ENCODE assay signal across 7 mouse cellular contexts in the genomic region with DNA sequence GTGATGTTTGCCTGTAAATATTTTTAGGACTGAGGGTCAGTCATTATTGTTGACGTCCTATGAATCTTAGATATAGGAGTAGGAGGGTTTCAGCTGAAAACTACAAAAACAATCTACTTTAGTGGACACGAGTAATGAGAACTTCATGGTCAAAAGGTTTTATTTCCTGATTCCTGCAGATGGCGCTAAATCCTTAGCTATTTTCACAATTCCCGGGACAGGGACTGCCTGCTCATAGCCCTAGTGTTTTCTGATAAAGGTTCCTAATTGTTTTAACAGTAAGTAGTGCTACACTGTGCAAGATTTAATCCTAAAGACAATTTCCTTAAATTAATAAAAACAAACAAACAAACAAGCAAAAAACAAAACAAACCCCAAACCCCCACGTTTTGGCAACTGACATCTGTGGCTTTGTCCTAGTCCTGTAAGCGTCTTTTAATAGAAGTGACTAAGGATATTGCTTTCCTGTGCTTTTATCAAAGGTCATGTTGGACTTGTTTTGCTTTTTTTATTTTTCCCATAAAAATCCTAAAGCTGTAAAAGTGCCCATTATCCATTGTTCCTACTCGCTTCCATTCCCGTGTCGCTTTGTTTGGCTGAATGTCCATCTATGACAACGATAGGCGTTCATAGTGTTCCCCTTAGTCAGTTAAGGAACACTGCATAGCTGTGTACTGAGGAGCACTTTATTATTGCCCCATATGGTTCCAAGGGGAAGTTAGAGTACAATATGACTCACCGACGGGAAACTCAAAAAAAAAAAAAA. TPM values are rescaled to one million over a fixed set of nuclear protein-coding genes. Genes with fewer than 3 reads are reported as not detected.
DNase-seq lines count a peak whose midpoint lies in the region; ATAC-seq and TF ChIP-seq lines count a peak whose summit lies in the region.

No protein-coding gene starts in this region.

- H3K36me3 ChIP-seq in forebrain, postnatal 0 days (ENCODE audit: insufficient read depth): no peaks in the 10 kb centered on the region
- H3K36me3 ChIP-seq in intestine, postnatal 0 days (ENCODE audit: control insufficient read depth, insufficient read depth): no peaks in the 10 kb centered on the region
- H3K36me3 ChIP-seq in liver, embryonic 16.5 days (ENCODE audit: control insufficient read depth, insufficient read depth): no peaks in the 10 kb centered on the region

- no peak overlapping the region for H3K9ac ChIP-seq in forebrain, postnatal 0 days
- no peak overlapping the region for H3K9ac ChIP-seq in intestine, postnatal 0 days (ENCODE audit: low read depth, low read length)
- no peak overlapping the region for H3K9ac ChIP-seq in liver, embryonic 16.5 days (ENCODE audit: low read depth, low read length)

- no peaks in the 10 kb centered on the region for H3K27me3 ChIP-seq in forebrain, postnatal 0 days (ENCODE audit: insufficient read depth, low read length)
- no peaks in the 10 kb centered on the region for H3K27me3 ChIP-seq in intestine, postnatal 0 days (replicated peaks; ENCODE audit: control insufficient read depth, insufficient read depth, low read length)
- H3K27me3 ChIP-seq in liver, embryonic 16.5 days (ENCODE audit: control insufficient read depth, insufficient read depth, low read depth, low read length): no peaks in the 10 kb centered on the region

- H3K9me3 ChIP-seq in forebrain, postnatal 0 days (ENCODE audit: low read length): no peaks in the 10 kb centered on the region
- H3K9me3 ChIP-seq in intestine, postnatal 0 days (ENCODE audit: control insufficient read depth): no peaks in the 10 kb centered on the region
- no peaks in the 10 kb centered on the region for H3K9me3 ChIP-seq in liver, embryonic 16.5 days (replicated peaks; ENCODE audit: control insufficient read depth, low read length)

- H3K4me2 ChIP-seq in forebrain, postnatal 0 days (ENCODE audit: low read depth): peak overlapping the region; percentile 16; the same call in 1 of the 2 replicates
- H3K4me2 ChIP-seq in intestine, postnatal 0 days (replicated peaks; ENCODE audit: low read depth): no peak overlapping the region; the same call in 1 of the 2 replicates
- H3K4me2 ChIP-seq in liver, embryonic 16.5 days (ENCODE audit: low read depth, low read length): 0 out of 2 replicates have a peak overlapping the region, but pooled peaks have one; percentile 19

- WGBS in forebrain, postnatal 0 days: 40% methylated on average over 13 of the region's 13 CpGs
- WGBS in intestine, postnatal 0 days: 34% methylated on average over 13 of the region's 13 CpGs
- 22% methylated on average over 13 of the region's 13 CpGs for WGBS in liver, embryonic 16.5 days (ENCODE audit: insufficient replicate concordance)

- TF ChIP-seq CTCF in forebrain, postnatal 0 days (IDR thresholded peaks at IDR 0.05; ENCODE audit: low read depth): peak; percentile 74
- TF ChIP-seq CTCF in intestine, postnatal 0 days (IDR thresholded peaks at IDR 0.05; ENCODE audit: low read depth): peak; percentile 72

- H3K4me1 ChIP-seq in forebrain, postnatal 0 days (ENCODE audit: insufficient read depth): no peaks in the 10 kb centered on the region
- H3K4me1 ChIP-seq in intestine, postnatal 0 days (replicated peaks; ENCODE audit: control insufficient read depth, insufficient read depth, low read length): no peaks in the 10 kb centered on the region
- no peaks in the 10 kb centered on the region for H3K4me1 ChIP-seq in liver, embryonic 16.5 days (ENCODE audit: control insufficient read depth, low read depth, low read length)

- peak; percentile 78 for ATAC-seq in forebrain, postnatal 0 days
- ATAC-seq in intestine, postnatal 0 days: peak; percentile 64; the same call in 1 of the 2 replicates
- ATAC-seq in liver, embryonic 16.5 days (ENCODE audit: low read depth): peak; percentile 55; the same call in 1 of the 2 replicates

- H3K4me3 ChIP-seq in forebrain, postnatal 0 days (ENCODE audit: low read depth, low read length): peak overlapping the region; percentile 9; the same call in 1 of the 2 replicates
- no peak overlapping the region for H3K4me3 ChIP-seq in intestine, postnatal 0 days (ENCODE audit: low read depth, low read length)
- no peak overlapping the region for H3K4me3 ChIP-seq in liver, embryonic 16.5 days (ENCODE audit: low read depth, low read length)

- peak; percentile 63 to 67 for DNase-seq in right cerebral cortex, postnatal 10 days (ENCODE audit: low spot score in 2 of 2)
- no peak for DNase-seq in right cerebral cortex, postnatal 14 days
- DNase-seq in brain, embryonic 18.5 days (ENCODE audit: low read depth, low spot score): peak; percentile 60
- DNase-seq in forebrain, postnatal 0 days: peak; percentile 86
- DNase-seq in skeletal muscle tissue, adult 2 months (ENCODE audit: low read depth, low spot score): peak; percentile 54

- H3K27ac ChIP-seq in forebrain, postnatal 0 days (ENCODE audit: low read depth, low read length): no peak overlapping the region
- no peak overlapping the region for H3K27ac ChIP-seq in intestine, postnatal 0 days (ENCODE audit: low read depth, low read length)
- H3K27ac ChIP-seq in liver, embryonic 16.5 days (ENCODE audit: low read length): no peak overlapping the region

RNA-seq across cellular contexts. Expression of a gene that starts 53.5 kb away (rescaled TPM):
- 10.0 and 10.2 TPM in 2 replicates for total RNA-seq in forebrain, postnatal 0 days (2014; rRNA removed)
- polyA plus RNA-seq in forebrain, postnatal 0 days (2015; fragmentation: Nextera tagmentation; extraction: Ambion mirVana): 31.8 and 34.9 TPM in 2 replicates
- 33.9 and 35.0 TPM in 2 replicates for polyA plus RNA-seq in intestine, postnatal 0 days (2015; fragmentation: Nextera tagmentation; extraction: Ambion mirVana)
- 17.8 and 20.0 TPM in 2 replicates for polyA plus RNA-seq in liver, embryonic 16.5 days (2015; fragmentation: Nextera tagmentation; extraction: Ambion mirVana)
